Mouse (Mus musculus): ENCODE measurements around the gene Hes5. TPM values are rescaled to one million over a fixed set of nuclear protein-coding genes. Genes with fewer than 3 reads are reported as not detected.

Hes5 gene
- polyA plus RNA-seq, 1 experiment from 2014 or later = 119 TPM

- H3K9ac ChIP-seq = no peak within 1 kb of the TSS
- WGBS = 52% methylated on average over 12 of the region's 12 CpGs
- no peaks in the 10 kb centered on the region for H3K27me3 ChIP-seq
- no peaks in the 10 kb centered on the region for H3K9me3 ChIP-seq
- H3K27ac ChIP-seq (replicated peaks) = peak within 1 kb of the TSS; percentile 13; the same call in 1 of the 2 replicates
- H3K4me3 ChIP-seq = no peak within 1 kb of the TSS
- no peak for ATAC-seq (ENCODE audit: low read depth)
- peak within 1 kb of the TSS; percentile 13; the same call in 1 of the 2 replicates for H3K4me2 ChIP-seq
- no peaks in the 10 kb centered on the region; the same call in 1 of the 2 replicates for H3K4me1 ChIP-seq (replicated peaks)
- no peaks in the 10 kb centered on the region for H3K36me3 ChIP-seq
Observed at GRCm38 (mm10) chr4:154928395-154929087, 32.2 kb upstream of the Hes5 start, which contains the start of gene Tnfrsf14. TSS of gene Tnfrsf14 (minus strand) at chr4:154928563.

GRCm38 (mm10) chr4:154929088-154929660, 31.5 kb upstream of the Hes5 start:
- Histone ChIP-seq H3K4me2 (no peak overlapping the region), H3K4me3 (no peak overlapping the region), H3K9ac (no peak overlapping the region), H3K36me3 (no peaks in the 10 kb centered on the region), H3K4me1 (replicated peaks) (no peaks in the 10 kb centered on the region; the same call in 1 of the 2 replicates), H3K27me3 (no peaks in the 10 kb centered on the region), H3K9me3 (no peaks in the 10 kb centered on the region), H3K27ac (replicated peaks) (no peak overlapping the region)
- ATAC-seq (ENCODE audit: low read depth) = no peak
- WGBS = 79% methylated on average over 12 of the region's 12 CpGs

- Histone ChIP-seq H3K4me2 (no peak overlapping the region), H3K4me3 (no peak overlapping the region), H3K36me3 (no peaks in the 10 kb centered on the region), H3K9ac (no peak overlapping the region), H3K27ac (replicated peaks) (no peak overlapping the region), H3K4me1 (replicated peaks) (no peaks in the 10 kb centered on the region; the same call in 1 of the 2 replicates), H3K27me3 (no peaks in the 10 kb centered on the region), H3K9me3 (no peaks in the 10 kb centered on the region)
- ATAC-seq (ENCODE audit: low read depth) = no peak
- 63% methylated on average over 13 of the region's 13 CpGs for WGBS
Observed at GRCm38 (mm10) chr4:154933306-154933907, 27.3 kb upstream of the Hes5 start.

GRCm38 (mm10) chr4:154934800-154935199, 25.9 kb upstream of the Hes5 start:
- no peak for ATAC-seq (ENCODE audit: low read depth)
- H3K4me1 ChIP-seq (replicated peaks) = no peaks in the 10 kb centered on the region; the same call in 1 of the 2 replicates
- WGBS = 85% methylated on average over 2 of the region's 2 CpGs

GRCm38 (mm10) chr4:154935788-154936187, 24.9 kb upstream of the Hes5 start:
- Histone ChIP-seq H3K4me1 (replicated peaks) (no peaks in the 10 kb centered on the region; the same call in 1 of the 2 replicates), H3K27ac (replicated peaks) (no peak overlapping the region), H3K9ac (no peak overlapping the region), H3K4me3 (no peak overlapping the region), H3K36me3 (no peaks in the 10 kb centered on the region), H3K9me3 (no peaks in the 10 kb centered on the region), H3K4me2 (no peak overlapping the region), H3K27me3 (no peaks in the 10 kb centered on the region)
- WGBS = 73% methylated on average over 7 of the region's 7 CpGs
- ATAC-seq (ENCODE audit: low read depth) = no peak

More at GRCm38 (mm10) chr4:154934800-154935199, 25.9 kb upstream of the Hes5 start:
- no peak overlapping the region for H3K9ac ChIP-seq
- no peaks in the 10 kb centered on the region for H3K36me3 ChIP-seq
- no peak overlapping the region for H3K4me3 ChIP-seq
- H3K27me3 ChIP-seq = no peaks in the 10 kb centered on the region
- no peaks in the 10 kb centered on the region for H3K9me3 ChIP-seq
- H3K4me2 ChIP-seq = no peak overlapping the region
- H3K27ac ChIP-seq (replicated peaks) = no peak overlapping the region

- H3K27ac ChIP-seq (replicated peaks) = no peak overlapping the region
- no peaks in the 10 kb centered on the region; the same call in 1 of the 2 replicates for H3K4me1 ChIP-seq (replicated peaks)
- H3K27me3 ChIP-seq = no peaks in the 10 kb centered on the region
- H3K4me2 ChIP-seq = no peak overlapping the region
- no peaks in the 10 kb centered on the region for H3K36me3 ChIP-seq
- no peaks in the 10 kb centered on the region for H3K9me3 ChIP-seq
- H3K9ac ChIP-seq = no peak overlapping the region
- H3K4me3 ChIP-seq = no peak overlapping the region
- no peak for ATAC-seq (ENCODE audit: low read depth)
- 62% methylated on average over 8 of the region's 8 CpGs for WGBS
Observed at GRCm38 (mm10) chr4:154936542-154937255, 24.0 kb upstream of the Hes5 start.

GRCm38 (mm10) chr4:154937746-154938145, 23.0 kb upstream of the Hes5 start:
- no peak for ATAC-seq (ENCODE audit: low read depth)
- Histone ChIP-seq H3K9ac (no peak overlapping the region), H3K27me3 (no peaks in the 10 kb centered on the region), H3K9me3 (no peaks in the 10 kb centered on the region), H3K4me2 (no peak overlapping the region), H3K4me3 (no peak overlapping the region), H3K27ac (replicated peaks) (no peak overlapping the region), H3K4me1 (replicated peaks) (no peaks in the 10 kb centered on the region; the same call in 1 of the 2 replicates), H3K36me3 (no peaks in the 10 kb centered on the region)
- 77% methylated on average over 1 of the region's 1 CpGs for WGBS

GRCm38 (mm10) chr4:154940156-154940555, 20.6 kb upstream of the Hes5 start:
- H3K4me1 ChIP-seq (replicated peaks) = peaks cover 8% of the 10 kb centered on the region
- no peak overlapping the region for H3K27ac ChIP-seq (replicated peaks)
- ATAC-seq (ENCODE audit: low read depth) = no peak
- no peaks in the 10 kb centered on the region for H3K36me3 ChIP-seq
- no peaks in the 10 kb centered on the region for H3K9me3 ChIP-seq
- no peak overlapping the region for H3K4me3 ChIP-seq
- no peak overlapping the region for H3K4me2 ChIP-seq
- WGBS = 93% methylated on average over 2 of the region's 2 CpGs
- no peaks in the 10 kb centered on the region for H3K27me3 ChIP-seq
- no peak overlapping the region for H3K9ac ChIP-seq

GRCm38 (mm10) chr4:154941831-154942230, 18.9 kb upstream of the Hes5 start:
- Histone ChIP-seq H3K4me3 (no peak overlapping the region), H3K36me3 (no peaks in the 10 kb centered on the region), H3K9ac (no peak overlapping the region), H3K4me1 (replicated peaks) (peaks cover 22% of the 10 kb centered on the region), H3K27ac (replicated peaks) (no peak overlapping the region), H3K4me2 (no peak overlapping the region), H3K9me3 (no peaks in the 10 kb centered on the region), H3K27me3 (no peaks in the 10 kb centered on the region)
- 91% methylated on average over 5 of the region's 5 CpGs for WGBS
- ATAC-seq (ENCODE audit: low read depth) = no peak

- H3K9me3 ChIP-seq = no peaks in the 10 kb centered on the region
- no peaks in the 10 kb centered on the region for H3K36me3 ChIP-seq
- peaks cover 22% of the 10 kb centered on the region for H3K4me1 ChIP-seq (replicated peaks)
- no peaks in the 10 kb centered on the region for H3K27me3 ChIP-seq
- H3K27ac ChIP-seq (replicated peaks) = no peak overlapping the region
- ATAC-seq (ENCODE audit: low read depth) = no peak
- 86% methylated on average over 10 of the region's 10 CpGs for WGBS
- H3K4me3 ChIP-seq = no peak overlapping the region
- no peak overlapping the region for H3K9ac ChIP-seq
- H3K4me2 ChIP-seq = no peak overlapping the region
Observed at GRCm38 (mm10) chr4:154942632-154943322, 17.9 kb upstream of the Hes5 start.

GRCm38 (mm10) chr4:154943323-154944039, 17.2 kb upstream of the Hes5 start:
- H3K4me1 ChIP-seq (replicated peaks) = peaks cover 27% of the 10 kb centered on the region
- ATAC-seq (ENCODE audit: low read depth) = no peak
- H3K27me3 ChIP-seq = peaks cover under 1% of the 10 kb centered on the region; the same call in 1 of the 2 replicates
- H3K9me3 ChIP-seq = no peaks in the 10 kb centered on the region
- no peaks in the 10 kb centered on the region for H3K36me3 ChIP-seq
- no peak overlapping the region for H3K4me3 ChIP-seq
- no peak overlapping the region for H3K27ac ChIP-seq (replicated peaks)
- no peak overlapping the region for H3K4me2 ChIP-seq
- no peak overlapping the region for H3K9ac ChIP-seq
- WGBS = 86% methylated on average over 6 of the region's 6 CpGs

Measured in neural tube, embryonic 13.5 days (tissue).